Mouse (Mus musculus): ENCODE measurements around the gene Ctsa. TPM values are rescaled to one million over a fixed set of nuclear protein-coding genes. Genes with fewer than 3 reads are reported as not detected.

Gene Ctsa
- polyA plus RNA-seq (2016; fragmentation: Nextera tagmentation; extraction: Ambion mirVana), result 105 and 114 TPM in 2 replicates

GRCm38 (mm10) chr2:164832748-164833301 lies at the start of gene Ctsa:
TSS of gene Ctsa (plus strand) at chr2:164832873.
- H3K27ac ChIP-seq, result peak within 1 kb of the TSS; percentile 55; the same call in 1 of the 2 replicates
- peak; percentile 57 for ATAC-seq (ENCODE audit: low FRiP score, low read depth)
- 1% methylated on average over 35 of the region's 35 CpGs for WGBS
- H3K9ac ChIP-seq, result peak within 1 kb of the TSS; percentile 70
- peak within 1 kb of the TSS; percentile 92 for H3K4me2 ChIP-seq (replicated peaks)
- peaks cover 25% of the 10 kb centered on the region for H3K36me3 ChIP-seq
- no peaks in the 10 kb centered on the region; the same call in 1 of the 2 replicates for H3K9me3 ChIP-seq
- H3K4me1 ChIP-seq, result peaks cover 22% of the 10 kb centered on the region
- no peaks in the 10 kb centered on the region for H3K27me3 ChIP-seq (replicated peaks)
- peak within 1 kb of the TSS; percentile 61 for H3K4me3 ChIP-seq

GRCm38 (mm10) chr2:164783926-164784581 lies 48.6 kb upstream of the Ctsa start:
- no peaks in the 10 kb centered on the region for H3K4me1 ChIP-seq
- ATAC-seq (ENCODE audit: low FRiP score, low read depth), result no peak
- H3K27me3 ChIP-seq (replicated peaks), result no peaks in the 10 kb centered on the region
- H3K27ac ChIP-seq, result no peak overlapping the region
- H3K9me3 ChIP-seq, result no peaks in the 10 kb centered on the region
- peaks cover 2% of the 10 kb centered on the region; the same call in 1 of the 2 replicates for H3K36me3 ChIP-seq
- no peak overlapping the region for H3K4me3 ChIP-seq
- no peak overlapping the region for H3K9ac ChIP-seq
- 79% methylated on average over 7 of the region's 7 CpGs for WGBS
- H3K4me2 ChIP-seq (replicated peaks), result no peak overlapping the region

DNA sequence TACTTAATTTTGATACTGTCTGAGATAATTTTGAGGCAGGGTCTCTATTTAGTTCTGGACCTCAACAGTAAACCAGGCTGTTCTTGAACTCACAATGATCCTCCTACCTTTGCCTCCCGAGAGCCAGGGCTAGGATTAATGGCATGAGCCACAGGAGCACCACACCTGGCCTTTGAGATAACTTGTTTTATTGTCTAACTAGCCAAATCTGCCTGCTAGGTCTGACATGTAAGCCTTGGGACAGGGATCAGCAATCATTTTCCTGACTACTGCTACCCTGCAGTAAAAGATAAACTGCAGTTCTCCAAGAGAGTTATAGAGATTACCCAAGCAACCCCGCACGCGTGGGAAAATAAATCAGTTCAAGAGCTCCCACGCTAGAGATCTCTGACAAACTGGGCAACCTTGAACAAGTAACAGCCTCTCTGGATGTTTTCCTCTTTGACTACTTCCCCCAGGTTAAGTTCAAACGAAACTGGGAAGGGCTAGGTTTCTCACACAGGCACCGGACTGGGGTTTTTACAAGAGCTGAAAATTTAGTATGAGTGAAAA lies 47.7 kb upstream of the Ctsa start:
- Histone ChIP-seq H3K36me3 (peaks cover 3% of the 10 kb centered on the region; the same call in 1 of the 2 replicates), H3K9me3 (no peaks in the 10 kb centered on the region), H3K9ac (peak overlapping the region; percentile 71; the same call in 1 of the 2 replicates), H3K4me2 (replicated peaks) (peak overlapping the region; percentile 93), H3K27me3 (replicated peaks) (no peaks in the 10 kb centered on the region), H3K4me1 (no peaks in the 10 kb centered on the region), H3K27ac (no peak overlapping the region), H3K4me3 (peak overlapping the region; percentile 60)
- 12% methylated on average over 7 of the region's 7 CpGs for WGBS
- ATAC-seq (ENCODE audit: low FRiP score, low read depth), result no peak

- H3K9ac ChIP-seq, result peak within 1 kb of the TSS; percentile 71
- peak within 1 kb of the TSS; percentile 93 for H3K4me2 ChIP-seq (replicated peaks)
- WGBS, result under 1% methylated on average over 84 of the region's 89 CpGs
- H3K9me3 ChIP-seq, result no peaks in the 10 kb centered on the region
- peak; percentile 85 for ATAC-seq (ENCODE audit: low FRiP score, low read depth)
- H3K27ac ChIP-seq, result 0 out of 2 replicates have a peak within 1 kb of the TSS, but pooled peaks have one; percentile 17
- no peaks in the 10 kb centered on the region for H3K4me1 ChIP-seq
- H3K4me3 ChIP-seq, result peak within 1 kb of the TSS; percentile 60
- no peaks in the 10 kb centered on the region for H3K27me3 ChIP-seq (replicated peaks)
- H3K36me3 ChIP-seq, result peaks cover 3% of the 10 kb centered on the region; the same call in 1 of the 2 replicates
Measured at GRCm38 (mm10) chr2:164785481-164786387, 46.9 kb upstream of the Ctsa start, which contains the start of gene Snx21. TSS of gene Snx21 (plus strand) at chr2:164785823.

DNA sequence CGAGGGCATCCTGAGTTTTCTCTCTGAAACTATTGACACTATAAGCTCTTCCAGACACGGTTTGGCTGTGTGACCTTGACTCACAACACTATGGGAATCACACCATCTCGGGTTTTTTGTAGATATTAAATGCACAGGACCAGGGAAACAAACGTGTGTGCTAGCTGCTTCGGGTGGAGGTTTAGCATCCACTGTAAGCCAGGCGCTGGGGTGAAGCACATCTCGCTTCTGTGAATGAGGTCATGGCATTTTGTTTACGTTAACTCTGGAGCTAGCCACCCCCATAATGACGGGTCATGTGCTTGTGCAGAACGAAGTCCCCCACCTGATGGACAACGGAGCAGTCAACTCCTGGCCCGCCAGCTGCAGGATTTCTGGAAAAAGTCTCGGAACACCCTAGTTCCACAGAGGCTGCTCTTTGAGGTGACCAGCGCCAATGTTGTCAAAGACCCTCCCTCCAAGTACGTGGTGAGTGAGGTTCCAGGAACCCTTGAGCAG lies 46.2 kb upstream of the Ctsa start:
- peak overlapping the region; percentile 93 for H3K4me2 ChIP-seq (replicated peaks)
- H3K36me3 ChIP-seq, result peaks cover 4% of the 10 kb centered on the region
- H3K4me3 ChIP-seq, result peak overlapping the region; percentile 60
- peak overlapping the region; percentile 71 for H3K9ac ChIP-seq
- H3K27me3 ChIP-seq (replicated peaks), result no peaks in the 10 kb centered on the region
- no peaks in the 10 kb centered on the region for H3K4me1 ChIP-seq
- no peaks in the 10 kb centered on the region for H3K9me3 ChIP-seq
- H3K27ac ChIP-seq, result no peak overlapping the region
- ATAC-seq (ENCODE audit: low FRiP score, low read depth), result 0 out of 2 replicates have a peak, but pooled peaks have one; percentile 8
- WGBS, result 11% methylated on average over 15 of the region's 15 CpGs

DNA sequence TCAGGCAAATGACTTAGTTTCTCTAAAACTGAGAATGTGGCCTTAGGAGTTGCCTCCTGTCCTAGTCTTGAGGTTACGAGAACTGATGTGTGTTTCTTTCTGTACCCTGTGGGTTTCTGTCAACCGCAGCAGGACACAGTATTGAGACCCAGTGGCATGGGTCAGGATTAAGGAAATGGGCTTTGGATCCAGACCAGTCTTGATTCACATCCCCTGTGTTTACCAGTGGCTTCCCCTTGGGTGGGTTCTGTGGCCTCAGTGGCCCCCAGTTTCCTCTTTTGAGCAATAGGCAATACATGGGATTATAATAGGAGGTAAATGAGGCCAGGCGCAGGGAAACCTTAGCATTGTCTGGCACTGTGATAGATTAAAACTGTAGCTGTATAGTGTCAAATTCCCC lies 45.6 kb upstream of the Ctsa start:
- no peaks in the 10 kb centered on the region for H3K27me3 ChIP-seq (replicated peaks)
- H3K4me2 ChIP-seq (replicated peaks), result peak overlapping the region; percentile 93
- H3K36me3 ChIP-seq, result peaks cover 10% of the 10 kb centered on the region
- 89% methylated on average over 3 of the region's 3 CpGs for WGBS
- no peak overlapping the region for H3K27ac ChIP-seq
- H3K4me3 ChIP-seq, result no peak overlapping the region
- no peaks in the 10 kb centered on the region for H3K4me1 ChIP-seq
- no peak for ATAC-seq (ENCODE audit: low FRiP score, low read depth)
- H3K9me3 ChIP-seq, result no peaks in the 10 kb centered on the region
- no peak overlapping the region for H3K9ac ChIP-seq

DNA sequence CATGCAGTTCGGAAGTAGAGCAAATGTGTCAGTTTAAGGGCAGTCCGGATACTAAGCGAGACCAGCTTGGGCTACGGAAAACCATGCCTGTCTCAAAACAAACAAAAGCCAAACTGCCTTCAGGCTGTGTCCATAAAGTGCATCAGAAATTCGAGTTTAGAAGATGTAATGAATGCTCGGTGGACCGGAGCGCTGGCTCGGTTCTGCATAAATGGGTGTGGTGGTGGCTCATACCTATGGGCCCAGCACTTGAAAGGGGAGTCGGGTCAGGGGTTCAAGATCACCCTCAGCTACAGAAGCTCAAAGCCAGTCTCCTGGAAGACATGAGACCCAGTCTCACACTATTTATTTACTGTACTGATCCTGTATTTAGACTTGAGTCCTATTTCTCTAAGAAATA lies 44.9 kb upstream of the Ctsa start:
- 84% methylated on average over 10 of the region's 10 CpGs for WGBS
- H3K27ac ChIP-seq, result no peak overlapping the region
- H3K9ac ChIP-seq, result no peak overlapping the region
- ATAC-seq (ENCODE audit: low FRiP score, low read depth), result no peak
- H3K27me3 ChIP-seq (replicated peaks), result no peaks in the 10 kb centered on the region
- no peak overlapping the region for H3K4me3 ChIP-seq
- H3K36me3 ChIP-seq, result peaks cover 18% of the 10 kb centered on the region
- H3K4me1 ChIP-seq, result no peaks in the 10 kb centered on the region
- H3K9me3 ChIP-seq, result no peaks in the 10 kb centered on the region
- H3K4me2 ChIP-seq (replicated peaks), result no peak overlapping the region

DNA sequence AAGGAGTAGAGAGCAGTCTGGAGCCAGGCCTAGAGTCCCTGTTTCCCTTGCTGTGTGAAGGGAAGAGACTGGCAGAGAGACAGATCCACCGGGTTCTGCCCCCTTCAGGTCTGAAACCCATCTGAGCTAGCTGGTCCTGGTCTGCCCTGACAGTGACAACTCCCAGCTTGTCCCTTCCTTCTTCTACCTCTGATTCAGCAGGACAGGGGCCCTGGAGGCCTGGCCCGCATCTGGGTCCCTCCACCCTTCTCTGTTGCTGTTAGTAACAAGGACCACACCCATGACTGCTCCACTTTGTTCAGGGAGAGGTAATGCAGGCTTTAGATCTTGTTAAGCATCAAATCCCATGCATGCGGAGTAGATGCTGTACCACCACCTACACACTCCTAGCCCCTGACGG lies 44.3 kb upstream of the Ctsa start:
- no peak for ATAC-seq (ENCODE audit: low FRiP score, low read depth)
- no peak overlapping the region for H3K4me3 ChIP-seq
- H3K4me1 ChIP-seq, result no peaks in the 10 kb centered on the region
- H3K27ac ChIP-seq, result no peak overlapping the region
- H3K4me2 ChIP-seq (replicated peaks), result no peak overlapping the region
- H3K36me3 ChIP-seq, result peaks cover 24% of the 10 kb centered on the region
- WGBS, result 81% methylated on average over 4 of the region's 4 CpGs
- no peaks in the 10 kb centered on the region for H3K27me3 ChIP-seq (replicated peaks)
- H3K9ac ChIP-seq, result no peak overlapping the region
- H3K9me3 ChIP-seq, result no peaks in the 10 kb centered on the region

DNA sequence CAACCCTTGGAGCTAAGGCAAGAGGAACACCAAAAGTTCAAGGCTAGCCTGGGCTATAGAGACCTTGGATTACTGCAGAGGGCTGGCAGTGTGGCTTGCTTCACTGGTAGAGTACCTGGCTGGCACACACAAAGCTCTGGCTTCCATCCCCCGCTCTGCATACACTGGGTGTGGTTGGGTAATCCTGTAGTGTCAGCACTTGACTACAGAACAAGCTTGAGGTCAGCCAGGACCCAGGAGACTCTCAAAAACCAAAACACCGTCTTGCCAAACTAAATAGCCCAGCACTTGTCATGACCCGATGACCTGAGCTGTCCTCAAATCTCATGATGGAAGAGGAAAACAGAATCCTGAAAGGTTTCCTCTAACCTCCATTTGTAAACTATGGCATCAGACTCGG lies 42.2 kb upstream of the Ctsa start:
- H3K27me3 ChIP-seq (replicated peaks), result no peaks in the 10 kb centered on the region
- WGBS, result 85% methylated on average over 4 of the region's 4 CpGs

GRCm38 (mm10) chr2:164791841-164792261 lies 40.8 kb upstream of the Ctsa start:
- Histone ChIP-seq H3K27ac (no peak overlapping the region), H3K4me1 (no peaks in the 10 kb centered on the region), H3K27me3 (replicated peaks) (no peaks in the 10 kb centered on the region), H3K4me3 (no peak overlapping the region), H3K4me2 (replicated peaks) (no peak overlapping the region), H3K9ac (no peak overlapping the region), H3K36me3 (peaks cover 52% of the 10 kb centered on the region), H3K9me3 (no peaks in the 10 kb centered on the region)
- no peak for ATAC-seq (ENCODE audit: low FRiP score, low read depth)
- 94% methylated on average over 18 of the region's 18 CpGs for WGBS

More for the DNA sequence above, 42.2 kb upstream of the Ctsa start:
- Histone ChIP-seq H3K4me2 (replicated peaks) (no peak overlapping the region), H3K9me3 (no peaks in the 10 kb centered on the region), H3K27ac (no peak overlapping the region), H3K9ac (no peak overlapping the region), H3K36me3 (peaks cover 38% of the 10 kb centered on the region), H3K4me1 (no peaks in the 10 kb centered on the region), H3K4me3 (no peak overlapping the region)
- ATAC-seq (ENCODE audit: low FRiP score, low read depth), result no peak

- WGBS, result 94% methylated on average over 12 of the region's 12 CpGs
- Histone ChIP-seq H3K4me1 (no peaks in the 10 kb centered on the region), H3K9ac (no peak overlapping the region), H3K27me3 (replicated peaks) (no peaks in the 10 kb centered on the region), H3K27ac (no peak overlapping the region), H3K36me3 (peaks cover 54% of the 10 kb centered on the region), H3K9me3 (no peaks in the 10 kb centered on the region), H3K4me2 (replicated peaks) (no peak overlapping the region), H3K4me3 (no peak overlapping the region)
- no peak for ATAC-seq (ENCODE audit: low FRiP score, low read depth)
Measured at GRCm38 (mm10) chr2:164792400-164793190, 40.1 kb upstream of the Ctsa start.

Measured in neural tube, embryonic 12.5 days (tissue).